Mouse (Mus musculus): ENCODE measurements at regions not wholly inside any gene's neighbourhood (a gene's known extent, or its start where the extent isn't known, plus 50 kb on each side); places are given as distances from the start of the nearest gene placed in this dataset.
A peak's percentile ranks its signal among the peaks of the same experiment; 100 is the strongest.

GRCm38 (mm10) chr11:10429291-10429690, 684.7 kb upstream of the Vwc2 start:
- no peak for ATAC-seq (replicated peaks; ENCODE audit: poor library complexity, severe bottlenecking)

DNA sequence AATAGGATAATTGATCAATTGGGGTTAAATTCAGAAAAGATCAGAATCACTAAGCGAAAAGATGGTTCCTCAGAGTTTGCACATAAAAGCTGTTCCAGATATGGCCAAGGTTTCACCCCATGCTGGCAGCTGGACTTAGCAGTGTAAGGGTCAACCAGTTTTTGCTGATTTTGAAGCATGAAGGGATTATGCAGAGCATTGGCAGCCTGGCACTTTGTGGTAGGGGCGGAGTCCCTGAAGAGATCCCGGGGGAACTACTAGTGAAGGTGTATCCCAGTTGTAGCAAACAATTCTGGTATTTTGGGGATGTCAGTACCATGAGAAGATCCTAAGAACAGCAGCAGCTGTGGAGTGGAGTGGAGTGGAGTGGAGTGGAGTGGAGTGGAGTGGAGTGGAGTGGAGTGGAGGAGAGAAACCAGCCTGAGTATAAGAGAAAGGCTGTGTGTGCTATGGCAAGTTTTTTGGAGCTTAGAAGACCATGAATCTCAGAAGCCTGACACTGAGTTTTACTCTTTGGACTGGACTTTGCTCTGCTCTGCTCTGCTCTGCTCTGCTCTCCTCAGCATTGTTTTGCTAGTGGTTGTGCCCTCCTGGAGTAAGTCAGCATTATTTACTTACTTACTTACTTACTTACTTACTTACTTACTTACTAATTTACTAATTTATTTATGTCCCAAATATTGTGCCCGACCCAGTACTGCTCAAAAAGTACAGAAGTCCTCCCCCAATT, 636.5 kb upstream of the Vwc2 start:
- ATAC-seq (replicated peaks; ENCODE audit: poor library complexity, severe bottlenecking): no peak

GRCm38 (mm10) chr11:10481007-10481698, 632.9 kb upstream of the Vwc2 start:
- ATAC-seq (replicated peaks; ENCODE audit: poor library complexity, severe bottlenecking): peak; percentile 85

DNA sequence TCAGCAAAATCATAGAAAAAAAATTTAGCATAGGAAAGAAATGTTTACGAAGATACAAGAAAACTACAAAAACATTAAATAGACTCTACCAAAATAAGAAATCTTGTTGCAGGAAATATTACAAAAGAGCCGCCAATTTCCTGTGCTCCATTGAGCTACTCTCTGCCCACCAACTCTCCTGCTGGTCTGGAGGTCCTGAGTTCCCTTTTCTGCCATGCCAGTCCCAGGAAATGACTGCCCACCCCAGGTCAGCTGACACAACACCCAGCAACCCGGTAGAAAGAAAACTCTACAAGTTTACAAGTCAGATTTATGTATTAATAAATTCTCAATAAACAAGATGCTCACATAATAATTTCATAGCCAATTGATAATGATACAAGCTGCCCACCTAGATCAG, 630.0 kb upstream of the Vwc2 start:
- peak; percentile 90 for ATAC-seq (replicated peaks; ENCODE audit: poor library complexity, severe bottlenecking)

DNA sequence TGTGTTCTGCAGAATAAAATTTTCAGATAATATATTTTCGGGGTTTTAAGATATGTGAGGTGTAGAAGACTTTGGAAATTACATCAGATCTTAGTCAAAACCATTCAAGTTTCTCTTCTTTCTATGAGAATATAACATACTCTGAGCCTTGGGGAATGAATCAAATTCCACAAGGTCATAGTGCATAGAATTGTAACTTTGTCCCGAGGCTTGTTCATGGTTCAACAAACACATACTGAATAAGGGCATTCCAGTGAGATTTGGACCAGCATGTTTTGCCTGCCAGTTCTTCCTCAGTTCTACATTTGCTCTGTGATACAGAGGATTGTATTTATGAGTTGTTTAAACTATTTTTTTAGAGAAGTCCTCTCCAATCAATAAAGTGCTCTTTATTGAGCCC, 616.6 kb upstream of the Vwc2 start:
- ATAC-seq (replicated peaks; ENCODE audit: poor library complexity, severe bottlenecking): no peak

- no peak for ATAC-seq (replicated peaks; ENCODE audit: poor library complexity, severe bottlenecking)
Measured at GRCm38 (mm10) chr11:10511241-10511640, 602.8 kb upstream of the Vwc2 start.
